Mouse (Mus musculus) cerebellum, adult 2 months (tissue): ENCODE results near the gene Pofut1. TPM values are rescaled to one million over a fixed set of nuclear protein-coding genes. Genes with fewer than 3 reads are reported as not detected.
"Not testable (repeated sequence)": the region's sequence is repeated elsewhere in the genome, so short reads cannot be mapped to it uniquely, and the experiment has no call there.

ENCODE experiments used
- DNase-seq, 2 experiments: peaks; one replicate each; pipeline ENCODE4 v3.0.0; 2021
- H3K27ac ChIP-seq: fragments of 200-500 bp; 2 replicates; pipeline ENCODE4 v1.5.1; 2012; ENCODE audit warnings: low read length, control low read depth, inconsistent platforms; ENCODE audit not compliant: insufficient read depth
- H3K27me3 ChIP-seq: fragments of 200-500 bp; 2 replicates; pipeline ENCODE4 v1.6.1; 2012; ENCODE audit warnings: inconsistent platforms, mild to moderate bottlenecking, low read length, moderate library complexity; ENCODE audit not compliant: control insufficient read depth, insufficient read depth
- H3K4me1 ChIP-seq: fragments of 200-500 bp; 2 replicates; pipeline ENCODE4 v1.6.1; 2011; ENCODE audit warnings: low read length; ENCODE audit not compliant: control insufficient read depth, insufficient read depth
- H3K4me3 ChIP-seq: fragments of 200-500 bp; replicated peaks from 2 replicates; pipeline ENCODE3; 2011; ENCODE audit warnings: mild to moderate bottlenecking, low read depth, low read length, control low read depth; ENCODE audit not compliant: insufficient read depth
- CTCF ChIP-seq: fragments of 200-500 bp; IDR thresholded peaks from 2 replicates; pipeline ENCODE4 v1.5.1; 2011; ENCODE audit warnings: low read depth, mild to moderate bottlenecking, control low read depth, low read length, moderate library complexity, borderline replicate concordance; ENCODE audit not compliant: insufficient read depth
- POLR2A ChIP-seq: fragments of 200-500 bp; IDR thresholded peaks from 2 replicates; pipeline ENCODE4 v1.6.1; 2011; ENCODE audit warnings: low read length, control low read depth, borderline replicate concordance; ENCODE audit not compliant: insufficient read depth
- WGBS: fragments of 180-500 bp; shearing (Covaris S2); methylation state at CpG from one replicate; pipeline ENCODE4 v1.1.7; 2018; 5-methylcytosine and 5-hydroxymethylcytosine counted together
- polyA plus RNA-seq: library from polyadenylated mRNA; depleted of rRNA; stranded (reverse); fragments of >200 nt; gene quantifications from 2 replicates; pipeline ENCODE4 v1.2.3, GENCODE M21; 2012

Pofut1 gene
- polyA plus RNA-seq, 1 experiment = 19.1 TPM

DNA sequence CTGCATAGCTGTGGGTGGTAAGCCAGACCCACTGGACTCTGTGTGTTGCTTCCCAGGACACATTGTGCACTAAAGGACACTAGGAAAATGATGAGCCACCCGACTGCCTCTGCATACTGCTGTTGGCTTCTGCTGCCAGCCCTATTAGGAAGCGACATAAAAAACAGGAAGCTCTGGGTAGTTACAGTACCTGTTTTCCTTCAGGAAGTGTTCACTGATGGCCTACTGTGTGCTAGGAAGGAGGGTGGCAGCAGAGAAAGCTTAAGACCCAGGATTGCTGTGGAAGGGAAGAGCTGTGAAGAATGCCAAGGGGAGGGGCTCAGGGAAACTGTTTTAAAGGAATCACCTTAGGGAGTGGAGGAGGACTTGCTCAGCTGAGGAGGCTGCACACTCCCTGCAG lies 26.0 kb downstream of the Pofut1 start:
- no peaks in the 10 kb centered on the region for H3K4me1 ChIP-seq
- TF ChIP-seq POLR2A = no peak
- TF ChIP-seq CTCF = no peak
- H3K27ac ChIP-seq = no peak overlapping the region
- no peaks in the 10 kb centered on the region for H3K27me3 ChIP-seq
- 85% methylated on average over 2 of the region's 2 CpGs for WGBS
- H3K4me3 ChIP-seq = no peak overlapping the region
- DNase-seq = no peak

GRCm38 (mm10) chr2:153270231-153270915 lies 29.0 kb downstream of the Pofut1 start:
- H3K27ac ChIP-seq, H3K4me3 ChIP-seq, DNase-seq, H3K4me1 ChIP-seq, H3K27me3 ChIP-seq: not testable (repeated sequence)
- WGBS = 72% methylated on average over 8 of the region's 8 CpGs

GRCm38 (mm10) chr2:153274200-153274918 lies 33.0 kb downstream of the Pofut1 start:
- 71% methylated on average over 6 of the region's 6 CpGs for WGBS
- H3K27me3 ChIP-seq, DNase-seq, H3K4me3 ChIP-seq, H3K27ac ChIP-seq, H3K4me1 ChIP-seq: not testable (repeated sequence)

DNA sequence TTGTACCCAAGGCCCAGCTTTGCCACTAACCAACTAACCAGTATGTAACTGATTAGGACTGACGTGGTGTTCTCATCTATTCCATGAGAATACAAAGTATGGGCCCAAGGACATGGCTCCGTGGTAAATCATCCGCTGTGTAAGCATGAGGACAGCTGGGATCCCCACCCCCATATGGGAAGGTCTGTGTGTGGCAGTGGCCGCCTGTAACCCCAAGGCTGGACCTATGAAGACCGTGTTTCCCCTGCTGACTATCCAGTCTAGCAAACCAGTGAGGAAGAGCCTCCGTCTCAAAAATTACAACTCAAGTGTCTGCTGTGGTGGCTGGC lies 33.5 kb downstream of the Pofut1 start:
- Histone ChIP-seq H3K27me3 (no peaks in the 10 kb centered on the region), H3K4me3 (no peak overlapping the region), H3K27ac (no peak overlapping the region), H3K4me1 (no peaks in the 10 kb centered on the region)
- 74% methylated on average over 6 of the region's 6 CpGs for whole genome bisulfite sequencing
- no peak for DNase-seq
- TF ChIP-seq POLR2A (no peak), CTCF (no peak)

DNA sequence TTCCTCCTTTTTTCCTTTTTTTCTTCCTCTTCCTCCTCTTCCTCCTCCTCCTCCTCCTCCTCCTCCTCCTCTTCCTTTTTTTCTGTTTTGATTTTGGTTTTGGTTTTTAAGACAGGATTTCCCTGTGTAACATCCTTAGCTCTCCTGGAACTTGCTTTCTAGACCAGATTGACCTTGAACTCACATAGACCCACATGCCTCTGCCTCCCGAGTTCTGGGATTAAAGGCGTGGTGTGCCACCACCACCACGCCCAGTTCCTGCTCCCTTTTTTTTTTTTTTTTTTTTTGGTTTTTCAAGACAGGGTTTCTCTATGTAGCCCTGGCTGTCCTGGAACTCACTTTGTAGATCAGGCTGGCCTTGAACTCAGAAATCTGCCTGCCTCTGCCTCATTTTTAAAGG lies 34.2 kb downstream of the Pofut1 start:
- 87% methylated on average over 3 of the region's 3 CpGs for WGBS
- H3K4me3 ChIP-seq = not testable (repeated sequence)

DNA sequence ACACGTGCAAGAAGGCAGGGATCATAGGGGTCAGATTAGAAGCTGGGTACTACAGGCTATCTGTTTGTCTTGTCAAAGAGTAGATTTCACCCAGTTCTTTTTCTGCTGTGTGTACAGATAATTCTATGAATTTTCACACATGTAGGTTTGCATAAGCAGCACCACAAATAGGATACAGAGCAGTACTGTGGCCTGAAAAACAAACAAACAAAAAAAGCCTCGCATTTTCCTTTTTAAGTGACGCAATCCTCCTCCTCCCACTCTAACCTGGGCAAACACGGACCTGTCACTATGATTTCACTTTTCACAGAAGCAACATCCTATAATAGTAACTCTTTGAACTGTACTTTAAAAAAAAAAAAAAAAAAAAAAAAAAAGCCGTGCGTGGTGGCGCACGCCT lies 35.1 kb downstream of the Pofut1 start:
- no peaks in the 10 kb centered on the region for H3K27me3 ChIP-seq
- DNase-seq = no peak
- no peak overlapping the region for H3K4me3 ChIP-seq
- whole genome bisulfite sequencing = 90% methylated on average over 8 of the region's 8 CpGs
- no peak for TF ChIP-seq POLR2A
- no peak for TF ChIP-seq CTCF
- H3K27ac ChIP-seq = no peak overlapping the region
- no peaks in the 10 kb centered on the region for H3K4me1 ChIP-seq

More for the DNA sequence above, 34.2 kb downstream of the Pofut1 start:
- H3K27ac ChIP-seq, H3K4me1 ChIP-seq, H3K27me3 ChIP-seq, DNase-seq: not testable (repeated sequence)

DNA sequence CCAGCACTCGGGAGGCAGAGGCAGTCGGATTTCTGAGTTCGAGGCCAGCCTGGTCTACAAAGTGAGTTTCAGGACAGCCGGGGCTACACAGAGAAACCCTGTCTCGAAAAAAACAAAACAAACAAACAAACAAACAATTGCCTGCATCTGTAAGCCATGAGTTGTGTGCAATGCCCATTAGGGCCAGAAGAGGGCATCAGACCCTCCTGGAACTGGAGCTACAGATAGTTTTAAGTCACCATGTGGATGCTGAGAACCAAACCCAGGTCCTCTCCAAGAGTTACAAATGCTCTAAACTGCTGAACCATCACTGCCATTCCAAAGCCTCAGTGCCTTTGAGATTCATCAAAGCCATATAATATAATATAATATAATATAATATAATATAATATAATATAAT lies 35.5 kb downstream of the Pofut1 start:
- H3K27me3 ChIP-seq, H3K27ac ChIP-seq, H3K4me3 ChIP-seq, DNase-seq, H3K4me1 ChIP-seq: not testable (repeated sequence)
- WGBS = 95% methylated on average over 5 of the region's 5 CpGs

GRCm38 (mm10) chr2:153278357-153278756 lies 37.0 kb downstream of the Pofut1 start:
- no peak overlapping the region for H3K4me3 ChIP-seq
- no peaks in the 10 kb centered on the region for H3K4me1 ChIP-seq
- H3K27ac ChIP-seq = no peak overlapping the region
- DNase-seq = no peak
- TF ChIP-seq CTCF (no peak), POLR2A (no peak)
- 94% methylated on average over 5 of the region's 5 CpGs for WGBS
- no peaks in the 10 kb centered on the region for H3K27me3 ChIP-seq
